Mouse (Mus musculus): ENCODE results near the gene Tbx21. TPM values are rescaled to one million over a fixed set of nuclear protein-coding genes. Genes with fewer than 3 reads are reported as not detected.

Tbx21 gene
- polyA plus RNA-seq, 1 experiment from 2014 or later = not detected

- WGBS = 80% methylated on average over 6 of the region's 6 CpGs
- ATAC-seq (ENCODE audit: low FRiP score, low read depth) = no peak
- Histone ChIP-seq H3K4me2 (replicated peaks) (no peak overlapping the region), H3K36me3 (peaks cover 40% of the 10 kb centered on the region), H3K9ac (no peak overlapping the region), H3K9me3 (no peaks in the 10 kb centered on the region), H3K27ac (no peak overlapping the region), H3K27me3 (replicated peaks) (no peaks in the 10 kb centered on the region), H3K4me3 (no peak overlapping the region), H3K4me1 (peaks cover 22% of the 10 kb centered on the region)
Observed at GRCm38 (mm10) chr11:97049492-97050085, 65.5 kb downstream of the Tbx21 start.

- no peaks in the 10 kb centered on the region for H3K9me3 ChIP-seq
- H3K27me3 ChIP-seq (replicated peaks) = no peaks in the 10 kb centered on the region
- 87% methylated on average over 8 of the region's 8 CpGs for WGBS
- no peak overlapping the region for H3K4me2 ChIP-seq (replicated peaks)
- H3K9ac ChIP-seq = no peak overlapping the region
- H3K27ac ChIP-seq = no peak overlapping the region
- peaks cover 22% of the 10 kb centered on the region for H3K4me1 ChIP-seq
- ATAC-seq (ENCODE audit: low FRiP score, low read depth) = no peak
- H3K4me3 ChIP-seq = no peak overlapping the region
- peaks cover 33% of the 10 kb centered on the region for H3K36me3 ChIP-seq
Observed at GRCm38 (mm10) chr11:97048090-97048650, 67.0 kb downstream of the Tbx21 start.

Small RNA genes within 50 kb of the gene (microRNA-seq; reads per million reads assigned to microRNA genes)
- gene Mir7235 = not detected
- gene Mir8103 = 0.66 reads per million

Other genes starting within 250 kb of the Tbx21 start
- gene Cdk5rap3, start 198.8 kb downstream of the Tbx21 start, polyA plus RNA-seq (2016; fragmentation: Nextera tagmentation; extraction: Ambion mirVana) = 99.3 and 103 TPM in 2 replicates
- gene Prr15l, start 187.2 kb downstream of the Tbx21 start, polyA plus RNA-seq (2016; fragmentation: Nextera tagmentation; extraction: Ambion mirVana) = 0.05 and 0.61 TPM in 2 replicates
- 18.3 and 18.9 TPM in 2 replicates for gene Pnpo, start 171.3 kb downstream of the Tbx21 start, polyA plus RNA-seq (2016; fragmentation: Nextera tagmentation; extraction: Ambion mirVana)
- 19.3 and 20.4 TPM in 2 replicates for gene Sp2, start 132.4 kb downstream of the Tbx21 start, polyA plus RNA-seq (2016; fragmentation: Nextera tagmentation; extraction: Ambion mirVana)
- 0.23 and 0.34 TPM in 2 replicates for gene Sp6, start 101.9 kb downstream of the Tbx21 start, polyA plus RNA-seq (2016; fragmentation: Nextera tagmentation; extraction: Ambion mirVana)
- gene Scrn2, start 85.4 kb downstream of the Tbx21 start, polyA plus RNA-seq (2016; fragmentation: Nextera tagmentation; extraction: Ambion mirVana) = 19.8 and 21.9 TPM in 2 replicates
- gene Lrrc46, start 73.9 kb downstream of the Tbx21 start, polyA plus RNA-seq (2016; fragmentation: Nextera tagmentation; extraction: Ambion mirVana) = 2.2 and 2.9 TPM in 2 replicates
- 66.9 and 68.3 TPM in 2 replicates for gene Mrpl10, start 73.8 kb downstream of the Tbx21 start, polyA plus RNA-seq (2016; fragmentation: Nextera tagmentation; extraction: Ambion mirVana)
- gene Osbpl7, start 64.7 kb downstream of the Tbx21 start, polyA plus RNA-seq (2016; fragmentation: Nextera tagmentation; extraction: Ambion mirVana) = 11.1 and 11.4 TPM in 2 replicates
- gene Tbkbp1, start 36.2 kb upstream of the Tbx21 start, polyA plus RNA-seq (2016; fragmentation: Nextera tagmentation; extraction: Ambion mirVana) = 9.5 and 10.5 TPM in 2 replicates
- 52.8 and 53.1 TPM in 2 replicates for gene Kpnb1, start 72.5 kb upstream of the Tbx21 start, polyA plus RNA-seq (2016; fragmentation: Nextera tagmentation; extraction: Ambion mirVana)
- 127 and 133 TPM in 2 replicates for gene Npepps, start 165.3 kb upstream of the Tbx21 start, polyA plus RNA-seq (2016; fragmentation: Nextera tagmentation; extraction: Ambion mirVana)
- 42.3 and 48.9 TPM in 2 replicates for gene Mrpl45, start 200.4 kb upstream of the Tbx21 start, polyA plus RNA-seq (2016; fragmentation: Nextera tagmentation; extraction: Ambion mirVana)
- 0.19 and 0.50 TPM in 2 replicates for gene Gpr179, start 236.7 kb upstream of the Tbx21 start, polyA plus RNA-seq (2016; fragmentation: Nextera tagmentation; extraction: Ambion mirVana)
- 7.9 and 9.0 TPM in 2 replicates for gene Socs7, start 247.2 kb upstream of the Tbx21 start, polyA plus RNA-seq (2016; fragmentation: Nextera tagmentation; extraction: Ambion mirVana)